Mouse (Mus musculus) heart, postnatal 0 days (tissue): ENCODE data around the gene Sept12. TPM values are rescaled to one million over a fixed set of nuclear protein-coding genes. Genes with fewer than 3 reads are reported as not detected.

Experiments
- ATAC-seq: fragments of 200-750 bp; cut with Nextera tagmentation; 2 replicates; pipeline ENCODE4 v1.8.0; 2017; ENCODE audit warnings: low read depth, moderate number of reproducible peaks, moderate library complexity; ENCODE audit not compliant: insufficient read depth
- DNase-seq: peaks from one replicate; pipeline ENCODE4 v3.0.0-alpha.2; 2016; ENCODE audit warnings: low spot score
- H3K27ac ChIP-seq: fragments of 300-500 bp; sonication (generic); 2 replicates; pipeline ENCODE4 v1.5.1; 2014; ENCODE audit warnings: low read depth, mild to moderate bottlenecking
- H3K27me3 ChIP-seq: fragments of 300-500 bp; sonication (generic); 2 replicates; pipeline ENCODE4 v1.6.1; 2014; ENCODE audit warnings: low read length, mixed read lengths; ENCODE audit not compliant: control insufficient read depth, insufficient read depth
- H3K36me3 ChIP-seq: fragments of 300-500 bp; sonication (generic); replicated peaks from 2 replicates; pipeline ENCODE4 v1.6.1; 2014; ENCODE audit warnings: low read length, mixed read lengths; ENCODE audit not compliant: control insufficient read depth, insufficient read depth
- H3K4me1 ChIP-seq: fragments of 300-500 bp; sonication (generic); 2 replicates; pipeline ENCODE4 v1.6.1; 2014; ENCODE audit warnings: antibody characterized with exemption; ENCODE audit not compliant: control insufficient read depth, insufficient read depth
- H3K4me2 ChIP-seq: fragments of 300-500 bp; sonication (generic); 2 replicates; pipeline ENCODE4 v1.6.1; 2014; ENCODE audit warnings: low read depth, mild to moderate bottlenecking, low read length, moderate library complexity
- H3K4me3 ChIP-seq: fragments of 300-500 bp; sonication (generic); 2 replicates; pipeline ENCODE4 v1.5.1; 2014; ENCODE audit warnings: low read depth, low read length
- H3K9ac ChIP-seq: fragments of 300-500 bp; sonication (generic); replicated peaks from 2 replicates; pipeline ENCODE4 v1.6.1; 2014; ENCODE audit warnings: low read depth, low read length, mixed read lengths
- H3K9me3 ChIP-seq: fragments of 300-500 bp; sonication (generic); replicated peaks from 2 replicates; pipeline ENCODE4 v1.6.1; 2016; ENCODE audit warnings: low read length; ENCODE audit not compliant: control insufficient read depth
- CTCF ChIP-seq: IDR thresholded peaks from 2 replicates; pipeline ENCODE4 v1.5.1; 2016; ENCODE audit warnings: antibody characterized with exemption, control low read depth, low read depth
- EP300 ChIP-seq: IDR thresholded peaks from 2 replicates; pipeline ENCODE4 v1.6.1; 2016; ENCODE audit warnings: antibody characterized with exemption, low read depth
- WGBS: fragments of 180-500 bp; shearing (Covaris S2); extraction: QIAGEN DNeasy Blood & Tissue Kit; methylation state at CpG from one replicate; pipeline ENCODE4 v1.1.7; 2014; 5-methylcytosine and 5-hydroxymethylcytosine counted together
- polyA plus RNA-seq: library from polyadenylated mRNA; unstranded; fragments of >200 nt; fragmentation: Nextera tagmentation; extraction: Ambion mirVana; gene quantifications from 2 replicates; pipeline ENCODE4 v1.2.1, GENCODE M21; 2015
- total RNA-seq: library from RNA; depleted of rRNA; stranded (reverse); fragments of >200 nt; gene quantifications from 2 replicates; pipeline ENCODE4 v1.2.3, GENCODE M21; 2014; ENCODE audit warnings: low replicate concordance; rRNA removed

The Sept12 gene
- not detected in 2 replicates for total RNA-seq
- polyA plus RNA-seq: not detected in 2 replicates

GRCm38 (mm10) chr16:4997553-4997952, at the start of gene Sept12:
Sept12 (minus strand) TSS chr16:4997852.
- WGBS: 24% methylated on average over 3 of the region's 3 CpGs
- peak; percentile 49 for ATAC-seq
- TF ChIP-seq CTCF (no peak), EP300 (no peak)
- Histone ChIP-seq H3K27me3 (no peaks in the 10 kb centered on the region), H3K4me1 (peaks cover 6% of the 10 kb centered on the region; the same call in 1 of the 2 replicates), H3K4me2 (no peak within 1 kb of the TSS), H3K36me3 (no peaks in the 10 kb centered on the region), H3K9ac (no peak within 1 kb of the TSS), H3K4me3 (no peak within 1 kb of the TSS), H3K27ac (no peak within 1 kb of the TSS), H3K9me3 (no peaks in the 10 kb centered on the region)
- no peak for DNase-seq

GRCm38 (mm10) chr16:5045322-5045721, 47.7 kb upstream of the Sept12 start:
- no peak overlapping the region for H3K27ac ChIP-seq
- no peaks in the 10 kb centered on the region for H3K27me3 ChIP-seq
- no peak overlapping the region for H3K9ac ChIP-seq
- H3K9me3 ChIP-seq: no peaks in the 10 kb centered on the region
- WGBS: 96% methylated on average over 3 of the region's 3 CpGs
- H3K4me2 ChIP-seq: no peak overlapping the region
- H3K4me3 ChIP-seq: no peak overlapping the region
- no peak for DNase-seq
- ATAC-seq: no peak
- H3K36me3 ChIP-seq: peaks cover 70% of the 10 kb centered on the region
- peaks cover 11% of the 10 kb centered on the region for H3K4me1 ChIP-seq
- TF ChIP-seq EP300: no peak
- TF ChIP-seq CTCF: no peak

GRCm38 (mm10) chr16:5036649-5037234, 39.1 kb upstream of the Sept12 start:
- no peaks in the 10 kb centered on the region for H3K9me3 ChIP-seq
- TF ChIP-seq CTCF (no peak), EP300 (no peak)
- H3K27me3 ChIP-seq: no peaks in the 10 kb centered on the region
- H3K4me1 ChIP-seq: no peaks in the 10 kb centered on the region
- H3K4me3 ChIP-seq: no peak overlapping the region
- no peak overlapping the region for H3K4me2 ChIP-seq
- H3K9ac ChIP-seq: no peak overlapping the region
- H3K36me3 ChIP-seq: peaks cover 97% of the 10 kb centered on the region
- WGBS: 81% methylated on average over 5 of the region's 5 CpGs
- ATAC-seq (no peak), DNase-seq (peak; percentile 22)
- H3K27ac ChIP-seq: no peak overlapping the region

GRCm38 (mm10) chr16:5035591-5035990, 37.9 kb upstream of the Sept12 start:
- H3K36me3 ChIP-seq: peaks cover 97% of the 10 kb centered on the region
- no peak for TF ChIP-seq EP300
- TF ChIP-seq CTCF: no peak
- no peak overlapping the region for H3K9ac ChIP-seq
- H3K27ac ChIP-seq: no peak overlapping the region
- DNase-seq (no peak), ATAC-seq (no peak)
- 97% methylated on average over 3 of the region's 3 CpGs for WGBS
- no peak overlapping the region for H3K4me2 ChIP-seq
- H3K4me1 ChIP-seq: no peaks in the 10 kb centered on the region
- H3K9me3 ChIP-seq: no peaks in the 10 kb centered on the region
- H3K4me3 ChIP-seq: no peak overlapping the region
- no peaks in the 10 kb centered on the region for H3K27me3 ChIP-seq

GRCm38 (mm10) chr16:5029847-5030246, 32.2 kb upstream of the Sept12 start:
- Histone ChIP-seq H3K9me3 (no peaks in the 10 kb centered on the region), H3K9ac (no peak overlapping the region), H3K27ac (no peak overlapping the region), H3K4me1 (no peaks in the 10 kb centered on the region), H3K4me2 (no peak overlapping the region), H3K36me3 (peaks cover 100% of the 10 kb centered on the region), H3K27me3 (no peaks in the 10 kb centered on the region), H3K4me3 (no peak overlapping the region)
- no peak for ATAC-seq
- WGBS: 60% methylated on average over 2 of the region's 2 CpGs
- DNase-seq: no peak
- no peak for TF ChIP-seq CTCF
- TF ChIP-seq EP300: no peak

- 94% methylated on average over 3 of the region's 3 CpGs for WGBS
- Histone ChIP-seq H3K36me3 (peaks cover 99% of the 10 kb centered on the region), H3K9me3 (no peaks in the 10 kb centered on the region), H3K4me2 (no peak overlapping the region), H3K9ac (no peak overlapping the region), H3K27me3 (no peaks in the 10 kb centered on the region), H3K27ac (no peak overlapping the region), H3K4me3 (no peak overlapping the region), H3K4me1 (no peaks in the 10 kb centered on the region)
- no peak for DNase-seq
- TF ChIP-seq CTCF (no peak), EP300 (no peak)
- ATAC-seq: no peak
Measured at GRCm38 (mm10) chr16:5024021-5024420, 26.4 kb upstream of the Sept12 start.
